Mouse (Mus musculus): ENCODE measurements around the gene Tmem59l.

The Tmem59l gene

GRCm38 (mm10) chr8:70507027-70507393 is 19.9 kb upstream of the Tmem59l start:
- DNase-seq (ENCODE audit: low spot score), result no peak

GRCm38 (mm10) chr8:70506328-70507026 is 19.3 kb upstream of the Tmem59l start, which contains the start of gene Rex1bd:
Gene Rex1bd (minus strand): TSS chr8:70506752.
- peak; percentile 91 for DNase-seq (ENCODE audit: low spot score)

- no peak for DNase-seq (ENCODE audit: low spot score)
These were observed 18.7 kb upstream of the Tmem59l start for GRCm38 (mm10) chr8:70505698-70506327.

GRCm38 (mm10) chr8:70504851-70505250 is 17.7 kb upstream of the Tmem59l start:
- peak; percentile 77 for DNase-seq (ENCODE audit: low spot score)

- no peak for DNase-seq (ENCODE audit: low spot score)
These were observed 17.1 kb upstream of the Tmem59l start for GRCm38 (mm10) chr8:70504291-70504716.

- peak; percentile 49 for DNase-seq (ENCODE audit: low spot score)
These were observed 16.0 kb upstream of the Tmem59l start for GRCm38 (mm10) chr8:70503062-70503750.

GRCm38 (mm10) chr8:70502540-70502939 is 15.4 kb upstream of the Tmem59l start:
- no peak for DNase-seq (ENCODE audit: low spot score)

- DNase-seq (ENCODE audit: low spot score), result no peak
These were observed 14.8 kb upstream of the Tmem59l start for GRCm38 (mm10) chr8:70501820-70502529.

GRCm38 (mm10) chr8:70500386-70501301 is 13.5 kb upstream of the Tmem59l start:
- peak; percentile 44 for DNase-seq (ENCODE audit: low spot score)

- DNase-seq (ENCODE audit: low spot score), result no peak
These were observed 8.6 kb upstream of the Tmem59l start for GRCm38 (mm10) chr8:70495771-70496062.

GRCm38 (mm10) chr8:70495001-70495770 is 8.0 kb upstream of the Tmem59l start:
- no peak for DNase-seq (ENCODE audit: low spot score)

- DNase-seq (ENCODE audit: low spot score), result no peak
These were observed 7.3 kb upstream of the Tmem59l start for GRCm38 (mm10) chr8:70494416-70494945.

- no peak for DNase-seq (ENCODE audit: low spot score)
These were observed 6.7 kb upstream of the Tmem59l start for GRCm38 (mm10) chr8:70493692-70494415.

GRCm38 (mm10) chr8:70492664-70493640 is 5.8 kb upstream of the Tmem59l start, which contains the start of gene Crlf1:
Gene Crlf1 (plus strand): TSS chr8:70493158.
- DNase-seq (ENCODE audit: low spot score), result no peak

- no peak for DNase-seq (ENCODE audit: low spot score)
These were observed 3.8 kb upstream of the Tmem59l start for GRCm38 (mm10) chr8:70490880-70491495.

- DNase-seq (ENCODE audit: low spot score), result no peak
These were observed 3.1 kb upstream of the Tmem59l start for GRCm38 (mm10) chr8:70490061-70490879.

GRCm38 (mm10) chr8:70489576-70489975 is 2.4 kb upstream of the Tmem59l start:
- no peak for DNase-seq (ENCODE audit: low spot score)
